ENCODE assay signal across 8 mouse cellular contexts in genomic region chr13:25115971-25116370, GRCm38 (mm10).
A peak's percentile ranks its signal among the peaks of the same experiment; 100 is the strongest.
DNase-seq lines count a peak whose midpoint lies in the region; ATAC-seq and TF ChIP-seq lines count a peak whose summit lies in the region.

No protein-coding gene starts in this region.

- peak; percentile 89 for TF ChIP-seq CTCF in hindbrain, postnatal 0 days (IDR thresholded peaks at IDR 0.05; ENCODE audit: low read depth)

- H3K4me3 ChIP-seq in forebrain, embryonic 11.5 days (ENCODE audit: low read depth, low read length), result peak overlapping the region; percentile 21; the same call in 1 of the 2 replicates
- H3K4me3 ChIP-seq in hindbrain, postnatal 0 days (ENCODE audit: low read length), result peak overlapping the region; percentile 39
- H3K4me3 ChIP-seq in limb, embryonic 15.5 days, result peak overlapping the region; percentile 43
- H3K4me3 ChIP-seq in midbrain, embryonic 15.5 days, result peak overlapping the region; percentile 40

- no peak for ATAC-seq in forebrain, embryonic 11.5 days (replicated peaks; ENCODE audit: low FRiP score)
- peak; percentile 50 for ATAC-seq in hindbrain, postnatal 0 days
- no peak for ATAC-seq in limb, embryonic 15.5 days (ENCODE audit: insufficient number of reproducible peaks, low FRiP score, low TSS enrichment, low read depth)
- ATAC-seq in midbrain, embryonic 15.5 days (replicated peaks), result peak; percentile 32; the same call in 1 of the 2 replicates

- peak overlapping the region; percentile 48 for H3K9ac ChIP-seq in forebrain, embryonic 11.5 days (ENCODE audit: low read length)
- H3K9ac ChIP-seq in hindbrain, postnatal 0 days (replicated peaks; ENCODE audit: low read length), result peak overlapping the region; percentile 49
- H3K9ac ChIP-seq in limb, embryonic 15.5 days, result peak overlapping the region; percentile 39; the same call in 1 of the 2 replicates
- peak overlapping the region; percentile 37; the same call in 1 of the 2 replicates for H3K9ac ChIP-seq in midbrain, embryonic 15.5 days

- H3K9me3 ChIP-seq in forebrain, embryonic 11.5 days (ENCODE audit: control insufficient read depth, low read length), result no peaks in the 10 kb centered on the region
- H3K9me3 ChIP-seq in hindbrain, postnatal 0 days (ENCODE audit: low read length), result no peaks in the 10 kb centered on the region
- H3K9me3 ChIP-seq in limb, embryonic 15.5 days, result no peaks in the 10 kb centered on the region
- no peaks in the 10 kb centered on the region for H3K9me3 ChIP-seq in midbrain, embryonic 15.5 days

- no peaks in the 10 kb centered on the region for H3K27me3 ChIP-seq in forebrain, embryonic 11.5 days (ENCODE audit: control insufficient read depth, insufficient read depth, low read length)
- no peaks in the 10 kb centered on the region for H3K27me3 ChIP-seq in hindbrain, postnatal 0 days (ENCODE audit: insufficient read depth, low read length)
- H3K27me3 ChIP-seq in limb, embryonic 15.5 days, result 0 out of 2 replicates have a peak, but pooled peaks cover 3% of the 10 kb centered on the region
- H3K27me3 ChIP-seq in midbrain, embryonic 15.5 days (replicated peaks), result no peaks in the 10 kb centered on the region

- DNase-seq in urinary bladder, postnatal 25 days (ENCODE audit: low spot score), result peak; percentile 15
- DNase-seq in urinary bladder, postnatal 10 days (ENCODE audit: low spot score), result no peak
- peak; percentile 25 for DNase-seq in c-Kit-positive CD71-negative TER-119-negative erythroid progenitor cells, embryonic 14.5 days (ENCODE audit: low read depth)
- DNase-seq in forebrain, embryonic 11.5 days (ENCODE audit: low spot score), result peak; percentile 66
- peak; percentile 82 for DNase-seq in hindbrain, postnatal 0 days (ENCODE audit: low spot score)
- peak; percentile 39 for DNase-seq in yolk sac, embryonic 10.5 days (ENCODE audit: low spot score)

- no peak overlapping the region for H3K27ac ChIP-seq in forebrain, embryonic 11.5 days (ENCODE audit: low read depth, low read length)
- no peak overlapping the region for H3K27ac ChIP-seq in hindbrain, postnatal 0 days
- H3K27ac ChIP-seq in limb, embryonic 15.5 days, result no peak overlapping the region
- 0 out of 2 replicates have a peak overlapping the region, but pooled peaks have one; percentile 29 for H3K27ac ChIP-seq in midbrain, embryonic 15.5 days

- H3K4me2 ChIP-seq in forebrain, embryonic 11.5 days (ENCODE audit: low read depth, low read length, severe bottlenecking), result peak overlapping the region; percentile 59
- H3K4me2 ChIP-seq in hindbrain, postnatal 0 days (ENCODE audit: low read depth, low read length), result peak overlapping the region; percentile 87
- H3K4me2 ChIP-seq in limb, embryonic 15.5 days, result peak overlapping the region; percentile 63
- H3K4me2 ChIP-seq in midbrain, embryonic 15.5 days, result peak overlapping the region; percentile 73

- H3K4me1 ChIP-seq in forebrain, embryonic 11.5 days (replicated peaks; ENCODE audit: control insufficient read depth, insufficient read depth, low read length), result no peaks in the 10 kb centered on the region
- no peaks in the 10 kb centered on the region for H3K4me1 ChIP-seq in hindbrain, postnatal 0 days (ENCODE audit: insufficient read depth, low read length)
- peaks cover 2% of the 10 kb centered on the region; the same call in 1 of the 2 replicates for H3K4me1 ChIP-seq in limb, embryonic 15.5 days
- H3K4me1 ChIP-seq in midbrain, embryonic 15.5 days, result peaks cover 8% of the 10 kb centered on the region

- H3K36me3 ChIP-seq in forebrain, embryonic 11.5 days (ENCODE audit: control insufficient read depth, insufficient read depth, low read length), result no peaks in the 10 kb centered on the region
- H3K36me3 ChIP-seq in hindbrain, postnatal 0 days (ENCODE audit: insufficient read depth, low read length), result no peaks in the 10 kb centered on the region
- no peaks in the 10 kb centered on the region for H3K36me3 ChIP-seq in limb, embryonic 15.5 days
- no peaks in the 10 kb centered on the region for H3K36me3 ChIP-seq in midbrain, embryonic 15.5 days (replicated peaks)

- 6% methylated on average over 11 of the region's 11 CpGs for WGBS in forebrain, embryonic 11.5 days
- WGBS in hindbrain, postnatal 0 days, result 2% methylated on average over 11 of the region's 11 CpGs
- WGBS in limb, embryonic 15.5 days, result 3% methylated on average over 11 of the region's 11 CpGs
- 3% methylated on average over 11 of the region's 11 CpGs for WGBS in midbrain, embryonic 15.5 days

Comparison
In these comparisons a context has a peak if more than half of its experiments do, and no peak if none do; other contexts are left out.
1. ATAC-seq: peak in hindbrain, postnatal 0 days (single experiment) and midbrain, embryonic 15.5 days (single experiment); none in forebrain, embryonic 11.5 days (single experiment) and limb, embryonic 15.5 days (single experiment).
2. Peak in every context shown above with its lines, with median percentiles within 50 percentile points of each other: H3K4me2 ChIP-seq, H3K4me3 ChIP-seq and H3K9ac ChIP-seq.